Mouse (Mus musculus) G1E (cell line): ENCODE measurements at regions not wholly inside any gene's neighbourhood (a gene's known extent, or its start where the extent isn't known, plus 50 kb on each side); places are given as distances from the start of the nearest gene placed in this dataset.

Experiments
- CTCF ChIP-seq: IDR thresholded peaks from 2 replicates; pipeline ENCODE4 v1.5.1; 2012; ENCODE audit warnings: low read depth, low read length, inconsistent platforms, mixed read lengths
- GATA2 ChIP-seq: IDR thresholded peaks from 2 replicates; pipeline ENCODE4 v1.6.1; 2012; ENCODE audit warnings: low read depth, low read length, inconsistent platforms, borderline replicate concordance
- POLR2AphosphoS5 ChIP-seq: IDR thresholded peaks from 2 replicates; pipeline ENCODE4 v1.6.1; 2012; ENCODE audit warnings: low read depth, low read length, inconsistent platforms; ENCODE audit not compliant: insufficient replicate concordance

GRCm38 (mm10) chr1:35212111-35212891, 362.5 kb downstream of the Plekhb2 start:
- TF ChIP-seq CTCF (no peak), POLR2AphosphoS5 (no peak), GATA2 (no peak)
